Mouse (Mus musculus): Measurements from ENCODE around the gene Epm2aip1. TPM values are rescaled to one million over a fixed set of nuclear protein-coding genes. Genes with fewer than 3 reads are reported as not detected.

The Epm2aip1 gene
- polyA plus RNA-seq, 1 experiment from 2014 or later, result 16.2 TPM

GRCm38 (mm10) chr9:111252161-111252869 is 19.4 kb upstream of the Epm2aip1 start:
- ATAC-seq, result no peak
- peaks cover 12% of the 10 kb centered on the region for H3K36me3 ChIP-seq (ENCODE audit: control insufficient read depth, insufficient read depth, low read length)

GRCm38 (mm10) chr9:111260360-111260985 is 11.3 kb upstream of the Epm2aip1 start:
- Histone ChIP-seq H3K9ac (ENCODE audit: low read depth, low read length) (no peak overlapping the region), H3K4me3 (ENCODE audit: low read length) (no peak overlapping the region), H3K4me2 (ENCODE audit: low read depth, low read length) (no peak overlapping the region), H3K36me3 (ENCODE audit: control insufficient read depth, insufficient read depth, low read length) (peaks cover 9% of the 10 kb centered on the region), H3K27me3 (replicated peaks; ENCODE audit: control insufficient read depth, insufficient read depth, low read length) (no peaks in the 10 kb centered on the region), H3K27ac (ENCODE audit: low read length) (no peak overlapping the region), H3K9me3 (ENCODE audit: control insufficient read depth, low read length) (no peaks in the 10 kb centered on the region), H3K4me1 (ENCODE audit: control insufficient read depth, insufficient read depth, low read length) (no peaks in the 10 kb centered on the region)
- no peak for ATAC-seq
- 24% methylated on average over 1 of the region's 1 CpGs for WGBS

More at GRCm38 (mm10) chr9:111252161-111252869, 19.4 kb upstream of the Epm2aip1 start:
- H3K9ac ChIP-seq (ENCODE audit: low read depth, low read length), result no peak overlapping the region
- H3K4me2 ChIP-seq (ENCODE audit: low read depth, low read length), result no peak overlapping the region
- no peaks in the 10 kb centered on the region for H3K27me3 ChIP-seq (replicated peaks; ENCODE audit: control insufficient read depth, insufficient read depth, low read length)
- no peaks in the 10 kb centered on the region for H3K9me3 ChIP-seq (ENCODE audit: control insufficient read depth, low read length)
- H3K4me3 ChIP-seq (ENCODE audit: low read length), result no peak overlapping the region
- no peaks in the 10 kb centered on the region for H3K4me1 ChIP-seq (ENCODE audit: control insufficient read depth, insufficient read depth, low read length)
- no peak overlapping the region for H3K27ac ChIP-seq (ENCODE audit: low read length)
- WGBS, result 70% methylated on average over 7 of the region's 7 CpGs

- no peaks in the 10 kb centered on the region for H3K9me3 ChIP-seq (ENCODE audit: control insufficient read depth, low read length)
- H3K27ac ChIP-seq (ENCODE audit: low read length), result no peak overlapping the region
- H3K27me3 ChIP-seq (replicated peaks; ENCODE audit: control insufficient read depth, insufficient read depth, low read length), result no peaks in the 10 kb centered on the region
- no peaks in the 10 kb centered on the region for H3K4me1 ChIP-seq (ENCODE audit: control insufficient read depth, insufficient read depth, low read length)
- no peak for ATAC-seq
- H3K36me3 ChIP-seq (ENCODE audit: control insufficient read depth, insufficient read depth, low read length), result peaks cover 6% of the 10 kb centered on the region
- H3K9ac ChIP-seq (ENCODE audit: low read depth, low read length), result no peak overlapping the region
- no peak overlapping the region for H3K4me2 ChIP-seq (ENCODE audit: low read depth, low read length)
- 92% methylated on average over 4 of the region's 4 CpGs for WGBS
- no peak overlapping the region for H3K4me3 ChIP-seq (ENCODE audit: low read length)
Observed at GRCm38 (mm10) chr9:111261356-111261755, 10.4 kb upstream of the Epm2aip1 start.

- no peak overlapping the region for H3K4me2 ChIP-seq (ENCODE audit: low read depth, low read length)
- no peak for ATAC-seq
- H3K27ac ChIP-seq (ENCODE audit: low read length), result no peak overlapping the region
- H3K36me3 ChIP-seq (ENCODE audit: control insufficient read depth, insufficient read depth, low read length), result peaks cover 3% of the 10 kb centered on the region; the same call in 1 of the 2 replicates
- H3K27me3 ChIP-seq (replicated peaks; ENCODE audit: control insufficient read depth, insufficient read depth, low read length), result no peaks in the 10 kb centered on the region
- H3K9me3 ChIP-seq (ENCODE audit: control insufficient read depth, low read length), result no peaks in the 10 kb centered on the region
- peaks cover 5% of the 10 kb centered on the region; the same call in 1 of the 2 replicates for H3K4me1 ChIP-seq (ENCODE audit: control insufficient read depth, insufficient read depth, low read length)
- 94% methylated on average over 2 of the region's 2 CpGs for WGBS
- no peak overlapping the region for H3K9ac ChIP-seq (ENCODE audit: low read depth, low read length)
- no peak overlapping the region for H3K4me3 ChIP-seq (ENCODE audit: low read length)
Observed at GRCm38 (mm10) chr9:111267998-111268397, 3.7 kb upstream of the Epm2aip1 start.

- Histone ChIP-seq H3K36me3 (ENCODE audit: control insufficient read depth, insufficient read depth, low read length) (no peaks in the 10 kb centered on the region), H3K9me3 (ENCODE audit: control insufficient read depth, low read length) (no peaks in the 10 kb centered on the region), H3K4me2 (ENCODE audit: low read depth, low read length) (peak overlapping the region; percentile 69), H3K27ac (ENCODE audit: low read length) (peak overlapping the region; percentile 96), H3K4me3 (ENCODE audit: low read length) (peak overlapping the region; percentile 93), H3K9ac (ENCODE audit: low read depth, low read length) (peak overlapping the region; percentile 88), H3K27me3 (replicated peaks; ENCODE audit: control insufficient read depth, insufficient read depth, low read length) (no peaks in the 10 kb centered on the region), H3K4me1 (ENCODE audit: control insufficient read depth, insufficient read depth, low read length) (peaks cover 20% of the 10 kb centered on the region)
- no peak for ATAC-seq
- 11% methylated on average over 5 of the region's 5 CpGs for WGBS
Observed at GRCm38 (mm10) chr9:111270606-111271005, 1.1 kb upstream of the Epm2aip1 start.

- Histone ChIP-seq H3K27ac (ENCODE audit: low read length) (peak overlapping the region; percentile 96), H3K27me3 (replicated peaks; ENCODE audit: control insufficient read depth, insufficient read depth, low read length) (no peaks in the 10 kb centered on the region), H3K36me3 (ENCODE audit: control insufficient read depth, insufficient read depth, low read length) (no peaks in the 10 kb centered on the region), H3K9me3 (ENCODE audit: control insufficient read depth, low read length) (no peaks in the 10 kb centered on the region), H3K4me3 (ENCODE audit: low read length) (peak overlapping the region; percentile 93), H3K4me2 (ENCODE audit: low read depth, low read length) (peak overlapping the region; percentile 69), H3K4me1 (ENCODE audit: control insufficient read depth, insufficient read depth, low read length) (peaks cover 20% of the 10 kb centered on the region), H3K9ac (ENCODE audit: low read depth, low read length) (peak overlapping the region; percentile 88)
- WGBS, result under 1% methylated on average over 32 of the region's 32 CpGs
- ATAC-seq, result peak; percentile 61
Observed at GRCm38 (mm10) chr9:111271056-111271433, 684 bp upstream of the Epm2aip1 start.

GRCm38 (mm10) chr9:111272356-111272755 is 627 bp downstream of the Epm2aip1 start:
- H3K27ac ChIP-seq (ENCODE audit: low read length), result peak overlapping the region; percentile 98
- peak overlapping the region; percentile 97 for H3K9ac ChIP-seq (ENCODE audit: low read depth, low read length)
- ATAC-seq, result no peak
- 4% methylated on average over 19 of the region's 19 CpGs for WGBS
- H3K4me1 ChIP-seq (ENCODE audit: control insufficient read depth, insufficient read depth, low read length), result peaks cover 20% of the 10 kb centered on the region
- H3K27me3 ChIP-seq (replicated peaks; ENCODE audit: control insufficient read depth, insufficient read depth, low read length), result no peaks in the 10 kb centered on the region
- H3K4me2 ChIP-seq (ENCODE audit: low read depth, low read length), result peak overlapping the region; percentile 54
- H3K36me3 ChIP-seq (ENCODE audit: control insufficient read depth, insufficient read depth, low read length), result no peaks in the 10 kb centered on the region
- H3K9me3 ChIP-seq (ENCODE audit: control insufficient read depth, low read length), result no peaks in the 10 kb centered on the region
- H3K4me3 ChIP-seq (ENCODE audit: low read length), result peak overlapping the region; percentile 93

GRCm38 (mm10) chr9:111272996-111273785 is 1.5 kb downstream of the Epm2aip1 start:
- ATAC-seq, result no peak
- Histone ChIP-seq H3K36me3 (ENCODE audit: control insufficient read depth, insufficient read depth, low read length) (no peaks in the 10 kb centered on the region), H3K27me3 (replicated peaks; ENCODE audit: control insufficient read depth, insufficient read depth, low read length) (no peaks in the 10 kb centered on the region), H3K9ac (ENCODE audit: low read depth, low read length) (peak overlapping the region; percentile 97), H3K9me3 (ENCODE audit: control insufficient read depth, low read length) (no peaks in the 10 kb centered on the region), H3K4me3 (ENCODE audit: low read length) (peak overlapping the region; percentile 93), H3K4me2 (ENCODE audit: low read depth, low read length) (peak overlapping the region; percentile 54), H3K4me1 (ENCODE audit: control insufficient read depth, insufficient read depth, low read length) (peaks cover 20% of the 10 kb centered on the region), H3K27ac (ENCODE audit: low read length) (no peak overlapping the region)
- WGBS, result 58% methylated on average over 15 of the region's 15 CpGs

GRCm38 (mm10) chr9:111273958-111274357 is 2.2 kb downstream of the Epm2aip1 start:
- ATAC-seq, result no peak
- Histone ChIP-seq H3K9me3 (ENCODE audit: control insufficient read depth, low read length) (no peaks in the 10 kb centered on the region), H3K27ac (ENCODE audit: low read length) (no peak overlapping the region), H3K9ac (ENCODE audit: low read depth, low read length) (no peak overlapping the region), H3K4me1 (ENCODE audit: control insufficient read depth, insufficient read depth, low read length) (peaks cover 20% of the 10 kb centered on the region), H3K36me3 (ENCODE audit: control insufficient read depth, insufficient read depth, low read length) (no peaks in the 10 kb centered on the region), H3K4me2 (ENCODE audit: low read depth, low read length) (peak overlapping the region; percentile 54), H3K4me3 (ENCODE audit: low read length) (no peak overlapping the region), H3K27me3 (replicated peaks; ENCODE audit: control insufficient read depth, insufficient read depth, low read length) (no peaks in the 10 kb centered on the region)
- 76% methylated on average over 1 of the region's 1 CpGs for WGBS
